Mouse (Mus musculus) ES-E14 (cell line): Measurements from ENCODE around the gene En2. TPM values are rescaled to one million over a fixed set of nuclear protein-coding genes. Genes with fewer than 3 reads are reported as not detected.

Experiments used
- DNase-seq: peaks from one replicate; pipeline ENCODE4 v3.0.0-alpha.2; 2013; ENCODE audit warnings: low read depth, low spot score
- H3K27ac ChIP-seq: 2 replicates; pipeline ENCODE4 v1.5.1; 2012; ENCODE audit warnings: low read depth, mild to moderate bottlenecking, low read length, moderate library complexity, mixed read lengths; ENCODE audit not compliant: poor library complexity, insufficient read depth, severe bottlenecking
- H3K36me3 ChIP-seq: 2 replicates; pipeline ENCODE4 v1.6.1; 2012; ENCODE audit warnings: mild to moderate bottlenecking, low read length, moderate library complexity, mixed read lengths; ENCODE audit not compliant: control insufficient read depth, poor library complexity, insufficient read depth, severe bottlenecking
- H3K4me1 ChIP-seq, 2 experiments: fragments of 150-350 bp in 1 of 2; sonication (generic) in 1 of 2; 2 replicates each; pipeline ENCODE4 v1.6.1; 2012; ENCODE audit warnings: low read length in 2 of 2, mild to moderate bottlenecking in 1 of 2, mixed read lengths in 1 of 2; ENCODE audit not compliant: control insufficient read depth in 2 of 2, insufficient read depth in 2 of 2, poor library complexity in 1 of 2
- H3K4me3 ChIP-seq, 2 experiments: fragments of 150-350 bp in 1 of 2; sonication (generic) in 1 of 2; 2 replicates each; pipeline ENCODE4 v1.5.1; 2012; ENCODE audit warnings: low read length in 2 of 2, low read depth in 1 of 2, mild to moderate bottlenecking in 1 of 2, mixed read lengths in 1 of 2; ENCODE audit not compliant: insufficient read depth in 1 of 2, poor library complexity in 1 of 2, severe bottlenecking in 1 of 2
- H3K9ac ChIP-seq: 2 replicates; pipeline ENCODE4 v1.6.1; 2012; ENCODE audit warnings: low read depth, mild to moderate bottlenecking, low read length, mixed read lengths; ENCODE audit not compliant: poor library complexity, insufficient read depth, severe bottlenecking
- H3K9me3 ChIP-seq: fragments of 150-350 bp; sonication (generic); 2 replicates; pipeline ENCODE4 v1.6.1; 2012; ENCODE audit warnings: low read depth, mild to moderate bottlenecking, low read length; ENCODE audit not compliant: control insufficient read depth, insufficient read depth
- CHD2 ChIP-seq: IDR thresholded peaks from 2 replicates; pipeline ENCODE4 v1.6.1; 2014; ENCODE audit warnings: mild to moderate bottlenecking, low read depth, low read length, inconsistent platforms
- HCFC1 ChIP-seq: IDR thresholded peaks from 2 replicates; pipeline ENCODE4 v1.6.1; 2012; ENCODE audit warnings: low read length, inconsistent platforms, borderline replicate concordance; ENCODE audit not compliant: insufficient read depth
- MAFK ChIP-seq: IDR thresholded peaks from 2 replicates; pipeline ENCODE4 v1.6.1; 2014; ENCODE audit warnings: mild to moderate bottlenecking, low read depth, low read length, inconsistent platforms; ENCODE audit not compliant: insufficient read depth
- ZC3H11A ChIP-seq: IDR thresholded peaks from 2 replicates; pipeline ENCODE4 v1.6.1; 2012; ENCODE audit warnings: low read depth, mild to moderate bottlenecking, inconsistent platforms, low read length, borderline replicate concordance
- ZNF384 ChIP-seq: IDR thresholded peaks from 2 replicates; pipeline ENCODE4 v1.6.1; 2012; ENCODE audit warnings: low read depth, low read length, inconsistent platforms
- in situ Hi-C, 2 experiments: fragments of 600-800 bp; cut with MboI; formaldehyde crosslinking; loops; one replicate each; pipeline ENCODE4 v1.15.1; 2025; ENCODE audit warnings: low sequenced_read_pairs in 2 of 2, inconsistent platforms in 1 of 2; ENCODE audit not compliant: unreplicated experiment in 2 of 2
- total RNA-seq: library from RNA; depleted of rRNA; stranded (reverse); fragments of 300-350 nt; gene quantifications from 2 replicates; pipeline ENCODE4 v1.2.3, GENCODE M21; 2012

En2 gene
- total RNA-seq, 1 experiment = 3.2 TPM

DNA sequence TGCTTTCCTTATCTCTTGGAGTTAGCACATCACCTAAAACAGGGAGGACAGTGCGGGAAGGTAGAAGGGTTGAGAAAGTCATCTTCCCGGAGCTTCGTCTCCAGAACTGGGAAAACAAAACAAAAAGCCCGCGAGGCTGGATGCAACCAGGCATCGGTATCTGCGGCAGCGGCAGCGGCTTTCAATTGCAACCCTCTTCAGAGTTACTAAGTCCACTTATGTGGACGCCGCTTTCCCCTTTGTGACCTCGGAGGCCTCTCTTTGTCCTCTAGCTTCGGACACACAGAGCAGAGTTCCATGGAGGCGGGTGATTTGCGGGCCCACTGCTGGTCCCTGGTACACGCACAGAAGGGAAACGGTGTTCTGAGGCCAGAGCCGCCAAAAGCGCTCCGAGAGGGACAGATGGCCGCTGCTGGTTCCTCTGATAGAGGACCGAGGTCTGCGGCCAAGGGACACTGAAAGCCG lies 3.5 kb upstream of the En2 start:
- Histone ChIP-seq H3K9ac (no peak overlapping the region), H3K9me3 (no peaks in the 10 kb centered on the region), H3K4me1 (no peaks in the 10 kb centered on the region; a peak in 2 of 4 replicates), H3K36me3 (no peaks in the 10 kb centered on the region), H3K4me3 (0 out of 4 replicates have a peak overlapping the region, but pooled peaks of 1 of the 2 experiments have one; percentile 13), H3K27ac (no peak overlapping the region)
- no peak for DNase-seq
- no peak for TF ChIP-seq HCFC1
- TF ChIP-seq MAFK = no peak
- no peak for TF ChIP-seq CHD2
- TF ChIP-seq ZC3H11A = no peak
- TF ChIP-seq ZNF384 = no peak
- in situ Hi-C loops = loop anchor here in 1 of 2 experiments (10.0 kb wide), 2 partner anchors 303 to 1313 kb away; partner anchors contain the start of genes Mnx1 and Shh

DNA sequence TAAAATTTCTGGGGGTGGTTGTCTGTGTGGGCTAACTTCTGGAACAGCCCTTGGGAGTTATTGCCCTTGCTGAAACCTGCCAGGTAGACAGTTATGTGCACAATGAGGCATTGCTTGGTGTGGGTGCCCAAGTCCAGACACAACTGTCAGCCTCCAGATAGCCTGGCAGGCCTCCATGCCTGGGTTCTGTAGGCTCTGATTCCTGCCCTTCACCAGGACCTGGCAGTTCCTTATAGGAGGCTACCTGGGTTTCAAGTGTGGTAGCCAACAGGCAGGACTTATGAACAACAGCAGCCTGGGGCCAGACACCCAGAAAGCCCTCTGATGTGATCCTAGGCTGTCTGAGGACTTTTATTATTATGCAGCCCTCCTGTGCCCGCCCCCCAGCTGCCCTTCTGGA lies 1.6 kb upstream of the En2 start:
- TF ChIP-seq ZC3H11A (no peak), MAFK (no peak), ZNF384 (no peak), HCFC1 (no peak), CHD2 (no peak)

GRCm38 (mm10) chr5:28166256-28167231 lies 1.1 kb downstream of the En2 start:
- Histone ChIP-seq H3K4me3 (peak overlapping the region; percentile 66 to 74), H3K27ac (no peak overlapping the region), H3K36me3 (no peaks in the 10 kb centered on the region), H3K9ac (peak overlapping the region; percentile 70), H3K4me1 (peaks cover 2 to 7% of the 10 kb centered on the region in 2 experiments; a peak in 1 of 4 replicates), H3K9me3 (no peaks in the 10 kb centered on the region)
- in situ Hi-C loops = loop anchor here (5.0 to 10.0 kb wide), 4 partner anchors 296 to 1311 kb away; partner anchors contain the start of genes Mnx1 (in 2 of the 2) and Shh (in 1 of the 2)
- DNase-seq = no peak
- TF ChIP-seq CHD2 (no peak), ZC3H11A (no peak), MAFK (no peak), ZNF384 (no peak), HCFC1 (no peak)

More for the DNA sequence above, 1.6 kb upstream of the En2 start:
- H3K4me1 ChIP-seq = peaks cover 2 to 3% of the 10 kb centered on the region in 2 experiments; a peak in 2 of 4 replicates
- in situ Hi-C loops = loop anchor here in 1 of 2 experiments (10.0 kb wide), 2 partner anchors 301 to 1311 kb away; partner anchors contain the start of genes Mnx1 and Shh
- H3K9ac ChIP-seq = no peak overlapping the region
- H3K4me3 ChIP-seq = no peak overlapping the region
- no peaks in the 10 kb centered on the region for H3K36me3 ChIP-seq
- no peak overlapping the region for H3K27ac ChIP-seq
- no peaks in the 10 kb centered on the region for H3K9me3 ChIP-seq
- no peak for DNase-seq

- Histone ChIP-seq H3K4me3 (peak overlapping the region; percentile 6 to 66; a peak in 2 of 4 replicates), H3K9ac (no peak overlapping the region), H3K36me3 (no peaks in the 10 kb centered on the region)
Observed at GRCm38 (mm10) chr5:28167611-28168252, 2.2 kb downstream of the En2 start.

More at GRCm38 (mm10) chr5:28167611-28168252, 2.2 kb downstream of the En2 start:
- no peak overlapping the region for H3K27ac ChIP-seq
- TF ChIP-seq MAFK (no peak), HCFC1 (no peak), ZC3H11A (no peak), ZNF384 (no peak), CHD2 (no peak)
- H3K9me3 ChIP-seq = no peaks in the 10 kb centered on the region
- H3K4me1 ChIP-seq = peaks cover 2 to 7% of the 10 kb centered on the region in 2 experiments; a peak in 1 of 4 replicates
- no peak for DNase-seq
- in situ Hi-C loops = loop anchor here (5.0 to 10.0 kb wide), 4 partner anchors 295 to 1310 kb away; partner anchors contain the start of genes Mnx1 (in 2 of the 2) and Shh (in 1 of the 2)
